Mouse (Mus musculus) right cerebral cortex, postnatal 25 days (tissue): ENCODE data around the gene Flywch2.

Experiments used
- DNase-seq: peaks from one replicate; pipeline ENCODE4 v3.0.0; 2022

The Flywch2 gene

GRCm38 (mm10) chr17:23785561-23786471, at the start of gene Flywch2:
Flywch2 (minus strand) TSS chr17:23786081.
- peak; percentile 88 for DNase-seq

GRCm38 (mm10) chr17:23831201-23831600, 45.3 kb upstream of the Flywch2 start:
- no peak for DNase-seq

- peak; percentile 87 for DNase-seq
Observed at GRCm38 (mm10) chr17:23829064-23829619, 43.3 kb upstream of the Flywch2 start, which contains the start of gene Elob. Elob (minus strand) TSS chr17:23829136.

GRCm38 (mm10) chr17:23828271-23829001, 42.6 kb upstream of the Flywch2 start:
- peak; percentile 76 for DNase-seq

GRCm38 (mm10) chr17:23825591-23825990, 39.7 kb upstream of the Flywch2 start:
- no peak for DNase-seq

- DNase-seq, result no peak
Observed at GRCm38 (mm10) chr17:23823614-23824013, 37.7 kb upstream of the Flywch2 start.

GRCm38 (mm10) chr17:23823018-23823417, 37.1 kb upstream of the Flywch2 start:
- DNase-seq, result no peak

- DNase-seq, result no peak
Observed at GRCm38 (mm10) chr17:23822094-23822493, 36.2 kb upstream of the Flywch2 start.

GRCm38 (mm10) chr17:23820731-23821130, 34.9 kb upstream of the Flywch2 start:
- DNase-seq, result no peak

- DNase-seq, result no peak
Observed at GRCm38 (mm10) chr17:23819235-23819634, 33.4 kb upstream of the Flywch2 start.

GRCm38 (mm10) chr17:23818579-23818978, 32.7 kb upstream of the Flywch2 start:
- no peak for DNase-seq

GRCm38 (mm10) chr17:23815641-23816040, 29.8 kb upstream of the Flywch2 start:
- no peak for DNase-seq

- DNase-seq, result no peak
Observed at GRCm38 (mm10) chr17:23807918-23808317, 22.0 kb upstream of the Flywch2 start.

- DNase-seq, result peak; percentile 42
Observed at GRCm38 (mm10) chr17:23806867-23807266, 21.0 kb upstream of the Flywch2 start.

GRCm38 (mm10) chr17:23804426-23805085, 18.7 kb upstream of the Flywch2 start:
- DNase-seq, result no peak

- DNase-seq, result no peak
Observed at GRCm38 (mm10) chr17:23803366-23804041, 17.6 kb upstream of the Flywch2 start.

GRCm38 (mm10) chr17:23802746-23803365, 17.0 kb upstream of the Flywch2 start:
- DNase-seq, result peak; percentile 99

GRCm38 (mm10) chr17:23801627-23802026, 15.7 kb upstream of the Flywch2 start:
- DNase-seq, result no peak

GRCm38 (mm10) chr17:23797316-23797715, 11.4 kb upstream of the Flywch2 start:
- DNase-seq, result no peak

GRCm38 (mm10) chr17:23795323-23795722, 9.4 kb upstream of the Flywch2 start:
- no peak for DNase-seq

GRCm38 (mm10) chr17:23791079-23791357, 5.1 kb upstream of the Flywch2 start:
- no peak for DNase-seq
